Mouse (Mus musculus) small intestine, adult 2 months (tissue): Measurements from ENCODE around the gene Fkbp4.

ENCODE experiments used
- CTCF ChIP-seq: fragments of 200-500 bp; IDR thresholded peaks from 2 replicates; pipeline ENCODE4 v1.5.1; 2012; ENCODE audit warnings: low read depth, mild to moderate bottlenecking, control low read depth, inconsistent platforms, low read length, moderate library complexity, mixed read lengths; ENCODE audit not compliant: insufficient replicate concordance, insufficient read length; ENCODE audit errors: extremely low read depth
- POLR2A ChIP-seq: fragments of 200-500 bp; IDR thresholded peaks from 2 replicates; pipeline ENCODE4 v1.6.1; 2012; ENCODE audit warnings: low read depth, mild to moderate bottlenecking, control low read depth, inconsistent platforms, low read length, moderate library complexity

- no peak for TF ChIP-seq POLR2A
- peak; percentile 68; the same call in 1 of the 2 replicates for TF ChIP-seq CTCF
Observed at GRCm38 (mm10) chr6:128445761-128446535, 7.5 kb upstream of the Fkbp4 start.
